Mouse (Mus musculus) heart, postnatal 4 days (tissue): ENCODE data around the gene Nab1. TPM values are rescaled to one million over a fixed set of nuclear protein-coding genes. Genes with fewer than 3 reads are reported as not detected.
"Not testable (repeated sequence)": the region's sequence is repeated elsewhere in the genome, so short reads cannot be mapped to it uniquely, and the experiment has no call there.

ENCODE experiments used
- DNase-seq: peaks from one replicate; pipeline ENCODE4 v3.0.0; 2021
- total RNA-seq, 2 experiments: library from RNA; stranded (reverse); gene quantifications; 2 replicates each; pipeline ENCODE4 v1.2.3; 2021

Nab1 gene
- total RNA-seq, result 10 to 100 TPM; 36.2 to 36.8 TPM

GRCm38 (mm10) chr1:52500314-52500981, at the start of gene Nab1:
Gene Nab1 (minus strand): TSS chr1:52500679.
- DNase-seq, result peak; percentile 80

- no peak for DNase-seq
Observed at GRCm38 (mm10) chr1:52547451-52547850, 47.0 kb upstream of the Nab1 start.

- no peak for DNase-seq
Observed at GRCm38 (mm10) chr1:52546796-52547195, 46.3 kb upstream of the Nab1 start.

- DNase-seq, result not testable (repeated sequence)
Observed at GRCm38 (mm10) chr1:52540124-52540523, 39.6 kb upstream of the Nab1 start.

- DNase-seq, result no peak
Observed at GRCm38 (mm10) chr1:52529933-52530332, 29.5 kb upstream of the Nab1 start.

GRCm38 (mm10) chr1:52527656-52528055, 27.2 kb upstream of the Nab1 start:
- no peak for DNase-seq

- DNase-seq, result no peak
Observed at GRCm38 (mm10) chr1:52527252-52527651, 26.8 kb upstream of the Nab1 start.

GRCm38 (mm10) chr1:52524663-52525062, 24.2 kb upstream of the Nab1 start:
- no peak for DNase-seq

GRCm38 (mm10) chr1:52524150-52524549, 23.7 kb upstream of the Nab1 start:
- no peak for DNase-seq

- DNase-seq, result peak; percentile 21
Observed at GRCm38 (mm10) chr1:52521436-52521993, 21.0 kb upstream of the Nab1 start.

GRCm38 (mm10) chr1:52520131-52520530, 19.7 kb upstream of the Nab1 start:
- DNase-seq, result no peak

GRCm38 (mm10) chr1:52515249-52515648, 14.8 kb upstream of the Nab1 start:
- no peak for DNase-seq

- DNase-seq, result no peak
Observed at GRCm38 (mm10) chr1:52511788-52512425, 11.4 kb upstream of the Nab1 start.

GRCm38 (mm10) chr1:52506211-52506610, 5.7 kb upstream of the Nab1 start:
- DNase-seq, result no peak

GRCm38 (mm10) chr1:52502296-52502695, 1.8 kb upstream of the Nab1 start:
- DNase-seq, result no peak

GRCm38 (mm10) chr1:52501688-52502133, 1.2 kb upstream of the Nab1 start:
- DNase-seq, result no peak

GRCm38 (mm10) chr1:52501090-52501489, 611 bp upstream of the Nab1 start:
- no peak for DNase-seq

- peak; percentile 58 for DNase-seq
Observed at GRCm38 (mm10) chr1:52499601-52500313, 722 bp downstream of the Nab1 start.

- DNase-seq, result no peak
Observed at GRCm38 (mm10) chr1:52498786-52499450, 1.6 kb downstream of the Nab1 start.

- DNase-seq, result no peak
Observed at GRCm38 (mm10) chr1:52489538-52490181, 10.8 kb downstream of the Nab1 start.

- no peak for DNase-seq
Observed at GRCm38 (mm10) chr1:52484980-52485379, 15.5 kb downstream of the Nab1 start.

- DNase-seq, result no peak
Observed at GRCm38 (mm10) chr1:52474291-52474690, 26.2 kb downstream of the Nab1 start.
